Mouse (Mus musculus): ENCODE measurements around the gene Bok. TPM values are rescaled to one million over a fixed set of nuclear protein-coding genes. Genes with fewer than 3 reads are reported as not detected.
"Not testable (repeated sequence)": the region's sequence is repeated elsewhere in the genome, so short reads cannot be mapped to it uniquely, and the experiment has no call there.

Bok gene
- polyA plus RNA-seq, 1 experiment, result 37.8 TPM

- Histone ChIP-seq H3ac (ENCODE audit: control insufficient read depth, insufficient read length) (no peak overlapping the region), H3K4me3 (no peak overlapping the region), H3K36me3 (ENCODE audit: control insufficient read depth, insufficient read depth) (no peaks in the 10 kb centered on the region), H3K79me2 (ENCODE audit: control insufficient read depth, insufficient read depth) (no peaks in the 10 kb centered on the region), H3K4me2 (ENCODE audit: low read depth) (no peak overlapping the region), H3K27me3 (ENCODE audit: control insufficient read depth, insufficient read depth, insufficient read length) (no peaks in the 10 kb centered on the region)
- TF ChIP-seq TCF12 (IDR thresholded peaks at IDR 0.05; ENCODE audit: insufficient read depth, poor library complexity, severe bottlenecking) (no peak), POLR2AphosphoS2 (IDR thresholded peaks at IDR 0.05; ENCODE audit: insufficient read length, low read depth) (no peak)
These were observed 35.8 kb upstream of the Bok start for GRCm38 (mm10) chr1:93649604-93650172.

- H3ac ChIP-seq (ENCODE audit: control insufficient read depth, insufficient read length), result no peak overlapping the region
- H3K4me3 ChIP-seq, result no peak overlapping the region
- TF ChIP-seq POLR2A (IDR thresholded peaks at IDR 0.05; ENCODE audit: insufficient read length, low read depth) (no peak), SRF (IDR thresholded peaks at IDR 0.05; ENCODE audit: control insufficient read depth, insufficient read length, low read depth) (no peak), E2F4 (IDR thresholded peaks at IDR 0.05; ENCODE audit: insufficient read depth) (no peak), POLR2AphosphoS2 (IDR thresholded peaks at IDR 0.05; ENCODE audit: insufficient read length, low read depth) (no peak), REST (IDR thresholded peaks at IDR 0.05; ENCODE audit: insufficient read depth, insufficient read length) (no peak), USF1 (IDR thresholded peaks at IDR 0.05; ENCODE audit: low read depth) (no peak), MAX (IDR thresholded peaks at IDR 0.05; ENCODE audit: low read depth) (no peak), TCF12 (IDR thresholded peaks at IDR 0.05; ENCODE audit: insufficient read depth, poor library complexity, severe bottlenecking) (no peak), CEBPB (IDR thresholded peaks at IDR 0.05; ENCODE audit: insufficient read depth, poor library complexity, severe bottlenecking) (no peak), MYOG (IDR thresholded peaks at IDR 0.05; ENCODE audit: control insufficient read depth in 1 of 3, insufficient read depth in 1 of 3, insufficient read length in 2 of 3, low read depth in 2 of 3) (no peak)
- no peak overlapping the region for H3K4me2 ChIP-seq (ENCODE audit: low read depth)
- H3K27me3 ChIP-seq (ENCODE audit: control insufficient read depth, insufficient read depth, insufficient read length), result no peaks in the 10 kb centered on the region
- no peaks in the 10 kb centered on the region for H3K36me3 ChIP-seq (ENCODE audit: control insufficient read depth, insufficient read depth)
- H3K79me2 ChIP-seq (ENCODE audit: control insufficient read depth, insufficient read depth), result no peaks in the 10 kb centered on the region
These were observed 31.2 kb upstream of the Bok start for GRCm38 (mm10) chr1:93654275-93654674.

- no peaks in the 10 kb centered on the region for H3K79me2 ChIP-seq (ENCODE audit: control insufficient read depth, insufficient read depth)
- H3K27me3 ChIP-seq (ENCODE audit: control insufficient read depth, insufficient read depth, insufficient read length), result no peaks in the 10 kb centered on the region
- no peak overlapping the region for H3K4me3 ChIP-seq
- TF ChIP-seq SRF (IDR thresholded peaks at IDR 0.05; ENCODE audit: control insufficient read depth, insufficient read length, low read depth), result no peak
- TF ChIP-seq TCF3 (IDR thresholded peaks at IDR 0.05; ENCODE audit: insufficient read length, low read depth), result no peak
- no peak for TF ChIP-seq POLR2A (IDR thresholded peaks at IDR 0.05; ENCODE audit: insufficient read length, low read depth)
- TF ChIP-seq CEBPB (IDR thresholded peaks at IDR 0.05; ENCODE audit: insufficient read depth, poor library complexity, severe bottlenecking), result no peak
- H3ac ChIP-seq (ENCODE audit: control insufficient read depth, insufficient read length), result no peak overlapping the region
- no peak overlapping the region for H3K4me2 ChIP-seq (ENCODE audit: low read depth)
- H3K36me3 ChIP-seq (ENCODE audit: control insufficient read depth, insufficient read depth), result no peaks in the 10 kb centered on the region
These were observed 30.7 kb upstream of the Bok start for GRCm38 (mm10) chr1:93654798-93655197.

GRCm38 (mm10) chr1:93656325-93657024, 29.0 kb upstream of the Bok start:
- Histone ChIP-seq H3K79me2 (ENCODE audit: control insufficient read depth, insufficient read depth) (no peaks in the 10 kb centered on the region), H3K36me3 (ENCODE audit: control insufficient read depth, insufficient read depth) (no peaks in the 10 kb centered on the region), H3K4me2 (ENCODE audit: low read depth) (no peak overlapping the region), H3K27me3 (ENCODE audit: control insufficient read depth, insufficient read depth, insufficient read length) (no peaks in the 10 kb centered on the region), H3K4me3 (no peak overlapping the region), H3ac (ENCODE audit: control insufficient read depth, insufficient read length) (no peak overlapping the region)
- TF ChIP-seq E2F4 (IDR thresholded peaks at IDR 0.05; ENCODE audit: insufficient read depth), result no peak
- no peak for TF ChIP-seq MAX (IDR thresholded peaks at IDR 0.05; ENCODE audit: low read depth)
- no peak for TF ChIP-seq MYOD1 (IDR thresholded peaks at IDR 0.05; ENCODE audit: control insufficient read depth in 1 of 3, insufficient read length in 2 of 3, low read depth in 2 of 3)
- TF ChIP-seq TCF12 (IDR thresholded peaks at IDR 0.05; ENCODE audit: insufficient read depth, poor library complexity, severe bottlenecking), result no peak
- no peak for TF ChIP-seq USF1 (IDR thresholded peaks at IDR 0.05; ENCODE audit: low read depth)
- no peak for TF ChIP-seq POLR2AphosphoS2 (IDR thresholded peaks at IDR 0.05; ENCODE audit: insufficient read length, low read depth)
- TF ChIP-seq MYOG (IDR thresholded peaks at IDR 0.05; ENCODE audit: control insufficient read depth in 1 of 3, insufficient read depth in 1 of 3, insufficient read length in 2 of 3, low read depth in 2 of 3), result no peak
- TF ChIP-seq REST (IDR thresholded peaks at IDR 0.05; ENCODE audit: insufficient read depth, insufficient read length), result no peak
- no peak for TF ChIP-seq SRF (IDR thresholded peaks at IDR 0.05; ENCODE audit: control insufficient read depth, insufficient read length, low read depth)
- TF ChIP-seq TCF3 (IDR thresholded peaks at IDR 0.05; ENCODE audit: insufficient read length, low read depth), result no peak

- no peak for TF ChIP-seq SRF (IDR thresholded peaks at IDR 0.05; ENCODE audit: control insufficient read depth, insufficient read length, low read depth)
- no peak for TF ChIP-seq TCF12 (IDR thresholded peaks at IDR 0.05; ENCODE audit: insufficient read depth, poor library complexity, severe bottlenecking)
- TF ChIP-seq USF1 (IDR thresholded peaks at IDR 0.05; ENCODE audit: low read depth), result no peak
- no peak for TF ChIP-seq MAX (IDR thresholded peaks at IDR 0.05; ENCODE audit: low read depth)
- no peak for TF ChIP-seq MYOG (IDR thresholded peaks at IDR 0.05; ENCODE audit: control insufficient read depth in 1 of 3, insufficient read depth in 1 of 3, insufficient read length in 2 of 3, low read depth in 2 of 3)
- TF ChIP-seq POLR2A (IDR thresholded peaks at IDR 0.05; ENCODE audit: insufficient read length, low read depth), result no peak
- no peak for TF ChIP-seq CEBPB (IDR thresholded peaks at IDR 0.05; ENCODE audit: insufficient read depth, poor library complexity, severe bottlenecking)
- TF ChIP-seq POLR2AphosphoS2 (IDR thresholded peaks at IDR 0.05; ENCODE audit: insufficient read length, low read depth), result no peak
- TF ChIP-seq E2F4 (IDR thresholded peaks at IDR 0.05; ENCODE audit: insufficient read depth), result no peak
- TF ChIP-seq MYOD1 (IDR thresholded peaks at IDR 0.05; ENCODE audit: control insufficient read depth in 1 of 3, insufficient read length in 2 of 3, low read depth in 2 of 3), result no peak
- no peak overlapping the region for H3K4me2 ChIP-seq (ENCODE audit: low read depth)
These were observed 28.5 kb upstream of the Bok start for GRCm38 (mm10) chr1:93657025-93657360.

GRCm38 (mm10) chr1:93658559-93658958, 26.9 kb upstream of the Bok start, which contains the start of gene Stk25:
Stk25 (minus strand) TSS chr1:93658659.
- H3ac ChIP-seq (ENCODE audit: control insufficient read depth, insufficient read length); H3K4me3 ChIP-seq; H3K36me3 ChIP-seq (ENCODE audit: control insufficient read depth, insufficient read depth); H3K4me2 ChIP-seq (ENCODE audit: low read depth); H3K79me2 ChIP-seq (ENCODE audit: control insufficient read depth, insufficient read depth); H3K27me3 ChIP-seq (ENCODE audit: control insufficient read depth, insufficient read depth, insufficient read length): not testable (repeated sequence)

More at GRCm38 (mm10) chr1:93657025-93657360, 28.5 kb upstream of the Bok start:
- Histone ChIP-seq H3K4me3 (no peak overlapping the region), H3K27me3 (ENCODE audit: control insufficient read depth, insufficient read depth, insufficient read length) (no peaks in the 10 kb centered on the region), H3K79me2 (ENCODE audit: control insufficient read depth, insufficient read depth) (no peaks in the 10 kb centered on the region), H3K36me3 (ENCODE audit: control insufficient read depth, insufficient read depth) (no peaks in the 10 kb centered on the region), H3ac (ENCODE audit: control insufficient read depth, insufficient read length) (no peak overlapping the region)
